Mouse (Mus musculus): ENCODE results near the gene Dnajb4.

Dnajb4 gene

DNA sequence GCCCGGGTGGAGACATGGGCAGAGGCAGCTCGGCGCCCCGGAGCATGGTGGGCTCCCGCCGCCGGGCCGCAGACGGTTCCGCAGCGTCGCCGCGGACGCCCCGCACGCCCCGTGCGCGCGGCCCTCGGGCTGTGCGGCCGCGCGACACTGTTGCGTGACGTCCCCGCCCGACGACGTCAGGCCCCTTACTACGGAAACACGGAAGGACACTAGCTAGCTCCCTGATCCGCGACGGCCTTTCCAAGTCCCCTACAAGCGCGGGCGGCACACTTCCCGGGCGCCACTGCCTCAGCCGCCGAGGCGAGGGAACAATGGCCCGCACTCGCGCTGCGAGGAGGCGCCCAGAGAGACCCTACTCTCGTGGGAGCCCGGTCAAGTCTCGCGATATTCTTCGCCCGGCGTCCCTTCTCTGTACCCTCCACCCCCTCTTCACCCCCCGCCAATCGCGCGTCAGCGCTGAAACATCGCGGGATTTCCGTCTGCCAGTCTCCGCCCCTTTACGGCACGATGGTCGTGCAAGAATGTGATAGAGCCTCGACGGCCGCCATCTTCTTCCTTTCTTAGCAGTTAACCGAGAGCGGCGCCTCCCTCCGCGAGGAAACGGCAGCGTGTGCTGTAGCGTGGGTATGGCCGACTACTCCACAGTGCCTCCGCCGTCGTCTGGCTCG is at the start of gene Dnajb4, which contains the start of gene Fubp1:
Dnajb4 (minus strand) TSS at position 336 of the 668 bp plus-strand sequence.
Fubp1 (plus strand) TSS at position 456 of the 668 bp plus-strand sequence.
- DNase-seq, result peak; percentile 99

DNA sequence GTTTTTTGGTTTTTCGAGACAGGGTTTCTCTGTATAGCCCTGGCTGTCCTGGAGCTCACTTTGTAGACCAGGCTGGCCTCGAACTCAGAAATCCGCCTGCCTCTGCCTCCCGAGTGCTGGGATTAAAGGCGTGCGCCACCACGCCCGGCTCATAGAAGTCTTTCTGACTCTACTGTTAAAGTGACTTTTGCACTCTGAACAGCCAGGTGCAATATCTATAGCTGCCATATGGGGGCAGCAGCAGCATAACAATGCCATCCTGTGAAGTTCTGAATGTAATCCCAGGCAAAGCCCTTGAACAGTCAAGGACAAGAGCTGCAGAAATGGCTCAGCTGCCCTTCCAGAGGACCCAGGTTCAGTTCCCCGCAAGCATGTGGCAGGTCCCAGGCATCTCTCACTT is 49.3 kb upstream of the Dnajb4 start:
- peak; percentile 65 to 86 for DNase-seq

DNA sequence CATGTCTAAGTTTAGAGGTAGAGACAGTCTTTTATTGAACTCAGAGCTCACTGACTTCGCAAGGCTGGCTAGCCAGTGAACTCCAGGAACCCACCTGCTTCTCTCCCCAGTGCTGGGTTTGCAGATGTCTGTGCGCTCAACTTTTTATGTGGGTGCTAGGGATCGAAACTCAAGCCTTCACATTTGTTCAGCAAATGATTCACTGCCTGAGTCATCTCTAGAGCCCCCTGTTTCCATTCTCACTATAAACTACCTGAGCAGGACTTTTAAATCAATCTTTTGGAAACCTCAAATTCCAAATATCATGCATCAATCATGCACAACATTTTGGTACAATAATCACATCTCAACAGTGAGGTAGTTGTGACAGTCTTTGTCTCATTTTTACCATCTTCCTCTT is 47.4 kb upstream of the Dnajb4 start:
- DNase-seq, result no peak

DNA sequence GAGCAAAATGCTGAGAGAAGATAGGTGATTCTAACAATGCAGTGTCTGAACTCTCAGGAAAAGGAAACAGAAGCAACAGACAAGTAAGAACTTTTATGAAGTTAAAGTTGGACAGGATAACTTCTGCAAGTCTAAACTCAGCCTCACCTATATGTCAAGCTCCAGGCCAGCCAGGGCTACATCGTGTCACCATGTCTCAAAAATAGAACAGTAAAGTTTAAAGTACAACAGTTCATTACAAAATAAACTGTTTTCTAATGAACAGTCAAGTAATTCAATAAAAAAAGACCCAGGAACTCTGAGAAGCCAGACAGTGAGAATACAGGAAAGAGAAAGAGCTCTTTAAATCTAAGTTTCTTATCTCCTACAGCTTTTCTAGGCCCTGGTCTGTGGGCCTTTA is 40.4 kb upstream of the Dnajb4 start:
- DNase-seq, result no peak

GRCm38 (mm10) chr3:152247708-152248107 is 37.6 kb upstream of the Dnajb4 start:
- no peak for DNase-seq

DNA sequence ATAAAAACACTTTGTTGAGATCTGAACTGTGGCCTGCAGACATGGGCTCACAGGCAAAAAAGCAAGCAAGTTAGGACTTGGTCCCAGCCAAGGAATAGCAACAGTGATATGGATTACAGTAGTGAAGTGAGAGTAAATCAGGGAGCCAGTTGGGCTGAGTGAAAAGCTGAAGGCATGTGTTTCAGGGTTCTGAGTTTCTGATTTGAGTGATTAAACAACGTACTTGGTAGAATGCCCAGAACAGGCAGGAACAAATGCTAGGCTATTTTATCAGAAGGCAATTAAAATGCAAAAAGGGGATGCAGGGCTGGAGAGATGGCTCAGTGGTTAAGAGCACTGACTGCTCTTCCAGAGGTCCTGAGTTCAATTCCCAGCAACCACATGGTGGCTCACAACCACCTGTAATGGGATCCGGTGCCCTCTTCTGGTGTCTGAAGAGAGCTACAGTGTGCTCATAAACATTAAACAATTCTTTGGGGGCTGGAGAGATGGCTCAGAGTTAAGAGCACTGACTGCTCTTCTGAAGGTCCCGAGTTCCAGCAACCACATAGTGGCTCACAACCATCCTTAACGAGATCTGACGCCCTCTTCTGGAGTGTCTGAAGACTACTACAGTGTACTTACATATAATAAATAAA is 35.3 kb upstream of the Dnajb4 start:
- no peak for DNase-seq

GRCm38 (mm10) chr3:152243304-152243703 is 33.2 kb upstream of the Dnajb4 start:
- DNase-seq, result no peak

GRCm38 (mm10) chr3:152241098-152241497 is 31.0 kb upstream of the Dnajb4 start:
- DNase-seq, result no peak

DNA sequence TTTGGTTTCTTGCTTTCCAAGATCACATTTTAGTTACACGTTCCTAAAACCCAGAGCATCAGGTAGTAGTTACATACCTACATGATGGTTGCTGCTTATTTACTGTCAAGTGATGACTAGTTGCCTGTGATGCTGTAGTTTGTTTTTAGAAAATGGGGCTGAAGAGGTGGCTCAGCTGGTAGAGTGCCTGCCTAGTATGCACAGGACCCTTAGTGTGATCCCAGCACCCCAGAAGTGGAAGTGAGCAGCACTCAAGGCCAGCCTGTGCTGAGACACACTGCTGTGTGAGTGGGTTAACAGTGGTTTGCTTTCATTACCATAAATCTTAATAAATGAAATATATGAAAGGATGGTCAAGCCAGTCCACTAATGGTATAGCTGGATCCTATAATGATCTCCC is 29.5 kb upstream of the Dnajb4 start:
- DNase-seq, result no peak

GRCm38 (mm10) chr3:152238836-152239235 is 28.7 kb upstream of the Dnajb4 start:
- peak; percentile 57 to 74 for DNase-seq

- DNase-seq, result no peak
Observed at GRCm38 (mm10) chr3:152235805-152236204, 25.7 kb upstream of the Dnajb4 start.

DNA sequence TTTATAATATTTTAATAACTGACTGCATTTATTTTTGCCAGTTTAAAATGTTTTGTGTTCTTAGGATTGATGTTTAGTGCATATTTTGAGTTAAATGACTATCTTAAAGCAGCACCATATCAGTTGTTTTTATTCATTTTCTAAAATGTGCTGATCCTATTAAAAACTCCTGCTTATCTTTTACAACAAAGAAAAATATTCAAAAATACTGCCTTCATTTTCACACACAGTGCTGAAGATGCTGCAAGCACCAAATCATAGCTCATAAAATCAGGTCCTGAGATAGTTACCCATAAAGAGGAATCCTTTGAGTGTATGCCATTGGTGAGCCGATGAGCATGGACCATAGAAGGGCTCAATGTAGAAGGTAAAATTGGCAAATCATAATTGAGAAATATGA is 25.1 kb upstream of the Dnajb4 start:
- DNase-seq, result no peak

DNA sequence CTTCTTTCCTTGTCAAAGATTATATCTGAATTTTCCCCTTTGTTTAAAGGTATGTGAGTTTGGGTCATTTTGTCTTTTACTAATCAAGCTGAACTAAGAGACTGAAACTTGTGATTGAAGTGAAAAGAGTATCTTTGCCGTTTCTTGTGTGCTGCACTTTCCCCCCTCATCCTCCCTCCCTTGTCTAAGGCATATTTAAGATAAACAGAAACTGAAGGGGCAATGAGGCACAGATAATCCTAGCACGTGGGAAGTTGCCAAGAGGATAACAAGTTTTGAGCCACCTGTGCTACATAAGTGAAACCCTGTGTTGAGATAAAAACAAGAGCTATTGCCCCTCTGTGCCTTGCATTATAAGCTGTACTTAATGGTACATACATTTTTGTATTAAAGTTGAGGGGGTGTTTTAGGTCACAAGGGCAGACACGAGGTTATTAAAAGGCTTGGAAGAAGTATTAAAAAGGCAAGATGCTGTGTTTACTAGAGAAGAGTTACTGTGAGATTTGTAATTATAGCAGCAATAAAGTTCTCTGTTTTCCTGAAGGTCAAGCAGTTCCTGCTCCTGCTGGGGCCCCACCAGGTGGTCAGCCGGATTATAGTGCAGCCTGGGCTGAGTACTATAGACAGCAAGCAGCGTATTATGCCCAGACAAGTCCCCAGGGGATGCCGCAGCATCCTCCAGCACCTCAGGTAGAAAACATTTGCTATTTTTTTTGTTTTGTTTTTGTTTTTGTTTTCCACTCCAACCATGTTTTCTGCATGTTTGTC is 21.4 kb upstream of the Dnajb4 start:
- DNase-seq, result no peak

DNA sequence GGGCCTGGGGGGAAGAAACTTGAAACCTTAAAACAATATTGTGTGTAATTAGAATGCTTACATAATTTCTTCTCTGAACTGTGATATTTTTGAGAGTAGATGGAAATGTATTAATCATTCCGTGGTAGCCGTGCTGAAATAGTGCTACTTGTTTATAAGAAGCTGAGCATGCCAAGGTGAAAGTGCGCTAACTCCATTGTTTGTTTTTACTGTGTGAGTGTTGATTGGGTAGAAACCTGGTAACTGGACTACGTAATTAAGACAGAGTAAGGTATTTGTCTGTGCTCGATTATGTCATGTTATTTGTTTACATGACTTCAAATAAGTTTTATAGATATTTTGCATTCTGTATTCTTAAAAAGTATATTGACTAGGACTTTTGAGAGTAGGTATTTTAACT is 19.2 kb upstream of the Dnajb4 start:
- DNase-seq, result peak in 1 of 2 experiments; percentile 43

- DNase-seq, result no peak
Observed at GRCm38 (mm10) chr3:152228843-152229242, 18.7 kb upstream of the Dnajb4 start.

GRCm38 (mm10) chr3:152225906-152226305 is 15.8 kb upstream of the Dnajb4 start:
- peak; percentile 19 to 35 for DNase-seq

GRCm38 (mm10) chr3:152224918-152225317 is 14.8 kb upstream of the Dnajb4 start:
- DNase-seq, result no peak

DNA sequence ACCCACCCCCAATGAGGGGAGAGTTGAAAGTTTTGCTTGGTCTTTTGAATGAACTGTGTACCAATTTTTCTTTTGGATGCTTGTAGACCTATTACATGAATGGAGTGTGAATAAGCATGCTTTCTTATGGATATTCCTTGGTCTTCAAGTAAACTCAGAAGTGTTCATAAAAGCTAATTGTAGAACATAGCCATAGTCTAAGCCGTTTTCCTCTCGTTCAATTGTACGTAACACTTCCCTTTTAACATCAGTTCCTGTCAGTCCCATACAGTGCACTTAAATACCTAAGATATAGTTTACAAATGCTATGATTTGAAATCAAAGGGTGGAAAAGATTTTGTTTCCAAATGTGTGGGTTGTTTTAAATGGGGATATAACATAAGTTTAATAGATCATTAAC is 3.3 kb upstream of the Dnajb4 start:
- no peak for DNase-seq

- no peak for DNase-seq
Observed at GRCm38 (mm10) chr3:152211731-152212279, 1.7 kb upstream of the Dnajb4 start.

GRCm38 (mm10) chr3:152210728-152211391 is 758 bp upstream of the Dnajb4 start:
- DNase-seq, result peak; percentile 60 to 61

- DNase-seq, result peak in 1 of 2 experiments; percentile 45
Observed at GRCm38 (mm10) chr3:152209177-152209966, 730 bp downstream of the Dnajb4 start.

All from kidney, adult 8-10 months (tissue).